Mouse (Mus musculus) hindbrain, embryonic 11.5 days (tissue): ENCODE data around the gene Gpc5. TPM values are rescaled to one million over a fixed set of nuclear protein-coding genes. Genes with fewer than 3 reads are reported as not detected.

Source experiments
- ATAC-seq: fragments of 200-750 bp; cut with Nextera tagmentation; 2 replicates; pipeline ENCODE4 v1.8.0; 2017; ENCODE audit warnings: mild to moderate bottlenecking, moderate TSS enrichment, moderate library complexity; ENCODE audit not compliant: low FRiP score
- DNase-seq: peaks from one replicate; pipeline ENCODE4 v3.0.0-alpha.2; 2015; ENCODE audit warnings: low spot score
- H3K27ac ChIP-seq: fragments of 300-500 bp; sonication (generic); 2 replicates; pipeline ENCODE4 v1.5.1; 2014; ENCODE audit warnings: mild to moderate bottlenecking, low read depth, low read length
- H3K27me3 ChIP-seq: fragments of 300-500 bp; sonication (generic); 2 replicates; pipeline ENCODE4 v1.6.1; 2014; ENCODE audit warnings: mild to moderate bottlenecking, low read length, moderate library complexity, mixed read lengths; ENCODE audit not compliant: control insufficient read depth, insufficient read depth
- H3K36me3 ChIP-seq: fragments of 300-500 bp; sonication (generic); 2 replicates; pipeline ENCODE4 v1.6.1; 2014; ENCODE audit warnings: mild to moderate bottlenecking, low read length, moderate library complexity, mixed read lengths; ENCODE audit not compliant: control insufficient read depth, insufficient read depth
- H3K4me1 ChIP-seq: fragments of 300-500 bp; sonication (generic); replicated peaks from 2 replicates; pipeline ENCODE4 v1.6.1; 2014; ENCODE audit warnings: low read length, mixed read lengths; ENCODE audit not compliant: control insufficient read depth, insufficient read depth
- H3K4me2 ChIP-seq: fragments of 300-500 bp; sonication (generic); replicated peaks from 2 replicates; pipeline ENCODE4 v1.6.1; 2014; ENCODE audit warnings: mild to moderate bottlenecking, low read depth, low read length
- H3K4me3 ChIP-seq: fragments of 300-500 bp; sonication (generic); 2 replicates; pipeline ENCODE4 v1.5.1; 2014; ENCODE audit warnings: low read depth, low read length
- H3K9ac ChIP-seq: fragments of 300-500 bp; sonication (generic); 2 replicates; pipeline ENCODE4 v1.6.1; 2014; ENCODE audit warnings: low read depth, low read length
- H3K9me3 ChIP-seq: fragments of 300-500 bp; sonication (generic); 2 replicates; pipeline ENCODE4 v1.6.1; 2016; ENCODE audit warnings: low read length; ENCODE audit not compliant: control insufficient read depth
- WGBS: fragments of 180-500 bp; shearing (Covaris S2); extraction: QIAGEN DNeasy Blood & Tissue Kit; methylation state at CpG from one replicate; pipeline ENCODE4 v1.1.7; 2014; 5-methylcytosine and 5-hydroxymethylcytosine counted together
- microRNA counts: library from miRNA; unstranded; fragments of <30 nt; microRNA quantifications from one replicate; lab custom pipeline; 2015
- polyA plus RNA-seq: library from polyadenylated mRNA; unstranded; fragments of >200 nt; fragmentation: Nextera tagmentation; extraction: Ambion mirVana; gene quantifications from 2 replicates; pipeline ENCODE4 v1.2.1, GENCODE M21; 2014

Gene Gpc5
- polyA plus RNA-seq, 1 experiment from 2014 or later, result 0.73 TPM

DNA sequence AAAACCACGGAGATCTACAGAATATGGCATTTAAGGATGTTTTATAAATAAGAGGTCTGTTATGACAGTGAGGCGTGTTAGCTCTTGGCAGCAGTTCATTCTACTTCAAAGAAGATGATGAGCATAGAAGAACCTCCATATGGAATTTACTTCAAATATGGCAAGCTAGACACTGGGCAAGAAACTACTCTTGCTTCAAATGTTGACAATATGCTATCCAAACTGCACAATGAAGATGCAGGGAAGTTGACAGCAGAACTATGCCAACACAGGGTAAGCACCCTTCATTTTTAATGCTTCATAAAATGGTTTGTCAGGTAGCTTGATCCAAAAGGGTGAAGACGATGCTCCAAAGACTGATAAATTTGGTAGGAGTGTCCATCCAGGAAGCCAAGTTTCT is 1446.2 kb downstream of the Gpc5 start:
- Histone ChIP-seq H3K27ac (no peak overlapping the region), H3K9me3 (no peaks in the 10 kb centered on the region), H3K4me3 (no peak overlapping the region), H3K4me2 (no peak overlapping the region), H3K4me1 (no peaks in the 10 kb centered on the region), H3K27me3 (no peaks in the 10 kb centered on the region), H3K36me3 (no peaks in the 10 kb centered on the region), H3K9ac (no peak overlapping the region)
- no peak for DNase-seq
- WGBS, result 86% methylated on average over 3 of the region's 3 CpGs
- ATAC-seq, result no peak

DNA sequence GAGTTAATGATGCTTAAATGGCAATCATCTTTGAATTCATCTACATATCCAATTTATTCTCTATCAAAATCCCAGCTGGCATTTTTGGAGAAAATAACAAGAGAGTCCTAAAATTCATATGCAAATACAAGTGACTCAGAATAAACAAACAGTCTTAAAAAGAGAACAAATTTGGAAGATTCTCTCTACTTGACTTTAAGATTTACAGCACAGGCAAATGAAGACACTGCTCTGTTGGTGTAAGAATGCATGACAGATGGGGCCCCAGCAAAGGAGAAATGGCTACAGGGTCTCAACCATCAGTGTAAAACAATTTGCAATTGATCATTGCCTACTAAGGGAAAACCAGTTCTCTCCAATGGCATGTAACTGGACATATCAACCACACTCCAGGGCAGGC is 1451.7 kb downstream of the Gpc5 start:
- ATAC-seq (no peak), DNase-seq (no peak)
- H3K4me3 ChIP-seq, result no peak overlapping the region

DNA sequence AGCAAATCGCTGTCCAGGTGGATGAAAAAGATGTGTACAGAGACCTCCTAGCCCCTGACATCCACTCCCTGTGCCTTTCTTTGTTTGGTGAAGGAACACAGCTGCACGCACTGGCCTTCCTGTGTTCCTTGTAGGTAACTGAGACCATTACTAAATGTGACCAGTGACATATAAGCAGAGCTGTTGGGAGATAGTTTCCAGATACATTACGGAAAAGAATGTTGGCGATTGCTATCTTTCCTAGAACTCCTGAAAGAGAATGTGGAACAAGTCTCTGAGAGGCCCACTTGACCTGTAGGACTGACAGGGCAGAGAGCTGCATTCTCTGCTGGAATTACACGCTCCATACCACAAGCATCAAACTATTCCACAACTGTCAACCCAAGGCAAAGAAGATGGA is 1459.4 kb downstream of the Gpc5 start:
- WGBS, result 57% methylated on average over 5 of the region's 5 CpGs

More for the DNA sequence above, 1451.7 kb downstream of the Gpc5 start:
- Histone ChIP-seq H3K27ac (no peak overlapping the region), H3K36me3 (no peaks in the 10 kb centered on the region), H3K27me3 (no peaks in the 10 kb centered on the region), H3K9me3 (no peaks in the 10 kb centered on the region), H3K4me2 (no peak overlapping the region), H3K9ac (no peak overlapping the region), H3K4me1 (no peaks in the 10 kb centered on the region)

DNA sequence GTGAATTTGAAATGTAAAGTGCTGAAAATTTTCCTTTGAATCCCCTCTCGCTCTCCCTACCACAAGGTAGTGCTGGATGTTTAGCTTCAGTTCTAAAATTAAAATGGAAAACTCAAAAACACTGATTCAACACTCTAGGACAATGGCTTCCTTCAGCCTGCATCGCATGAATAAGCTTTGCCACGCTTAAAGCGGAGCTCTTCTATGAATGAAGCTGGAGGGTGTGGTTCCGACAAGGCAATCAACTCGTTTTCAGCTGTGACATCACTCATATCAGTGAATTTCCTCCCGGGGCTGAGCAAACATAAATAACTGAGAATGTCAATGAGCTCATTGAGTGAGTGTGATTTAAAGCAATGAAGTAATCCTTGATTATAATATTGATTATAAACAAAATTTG is 1461.3 kb downstream of the Gpc5 start:
- Histone ChIP-seq H3K9me3 (no peaks in the 10 kb centered on the region), H3K9ac (no peak overlapping the region), H3K36me3 (no peaks in the 10 kb centered on the region), H3K4me1 (no peaks in the 10 kb centered on the region), H3K27me3 (no peaks in the 10 kb centered on the region), H3K4me2 (no peak overlapping the region), H3K27ac (no peak overlapping the region), H3K4me3 (no peak overlapping the region)
- DNase-seq, result peak; percentile 25
- 0 out of 2 replicates have a peak, but pooled peaks have one; percentile 56 for ATAC-seq
- 38% methylated on average over 7 of the region's 7 CpGs for WGBS

More for the DNA sequence above, 1459.4 kb downstream of the Gpc5 start:
- no peak overlapping the region for H3K4me2 ChIP-seq
- ATAC-seq, result no peak
- H3K4me3 ChIP-seq, result no peak overlapping the region
- H3K27me3 ChIP-seq, result no peaks in the 10 kb centered on the region
- no peak for DNase-seq
- H3K4me1 ChIP-seq, result no peaks in the 10 kb centered on the region
- no peak overlapping the region for H3K27ac ChIP-seq
- H3K36me3 ChIP-seq, result no peaks in the 10 kb centered on the region
- H3K9me3 ChIP-seq, result no peaks in the 10 kb centered on the region
- H3K9ac ChIP-seq, result no peak overlapping the region

DNA sequence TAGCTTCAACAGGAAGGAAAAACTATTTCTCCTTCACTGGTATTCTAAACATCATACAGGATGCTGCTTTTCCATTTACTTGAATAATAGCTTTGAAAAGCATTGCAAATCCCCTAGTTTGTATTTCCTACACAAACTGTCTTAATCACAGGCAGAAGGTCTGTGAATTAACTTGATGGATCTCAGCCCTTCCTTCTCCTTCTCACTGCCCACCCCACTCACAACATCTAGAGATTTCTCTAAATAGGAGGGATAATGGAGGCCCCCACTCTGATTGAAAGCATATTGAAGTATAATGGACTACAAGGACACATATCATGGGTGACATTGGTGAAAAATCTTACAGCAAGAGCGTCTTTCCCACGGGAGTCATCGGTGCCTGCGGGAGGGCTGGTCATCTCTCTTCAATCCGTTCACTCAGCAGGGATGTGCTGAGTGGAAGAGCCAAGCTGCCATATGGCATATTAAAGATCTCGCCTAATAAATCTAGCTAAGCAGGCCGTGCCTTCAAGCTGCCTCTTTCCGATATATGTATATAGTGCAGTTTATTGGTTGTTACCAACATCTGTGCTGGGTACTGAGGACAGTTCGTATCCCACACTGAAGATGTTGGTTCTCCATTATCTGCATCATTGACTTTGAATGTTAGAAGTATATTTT is 1466.3 kb downstream of the Gpc5 start:
- H3K27me3 ChIP-seq, result no peaks in the 10 kb centered on the region
- DNase-seq (no peak), ATAC-seq (peak; percentile 55)
- no peaks in the 10 kb centered on the region for H3K9me3 ChIP-seq
- no peak overlapping the region for H3K4me3 ChIP-seq
- H3K36me3 ChIP-seq, result no peaks in the 10 kb centered on the region
- 77% methylated on average over 9 of the region's 9 CpGs for WGBS
- H3K9ac ChIP-seq, result no peak overlapping the region
- no peaks in the 10 kb centered on the region for H3K4me1 ChIP-seq
- no peak overlapping the region for H3K4me2 ChIP-seq
- H3K27ac ChIP-seq, result no peak overlapping the region

DNA sequence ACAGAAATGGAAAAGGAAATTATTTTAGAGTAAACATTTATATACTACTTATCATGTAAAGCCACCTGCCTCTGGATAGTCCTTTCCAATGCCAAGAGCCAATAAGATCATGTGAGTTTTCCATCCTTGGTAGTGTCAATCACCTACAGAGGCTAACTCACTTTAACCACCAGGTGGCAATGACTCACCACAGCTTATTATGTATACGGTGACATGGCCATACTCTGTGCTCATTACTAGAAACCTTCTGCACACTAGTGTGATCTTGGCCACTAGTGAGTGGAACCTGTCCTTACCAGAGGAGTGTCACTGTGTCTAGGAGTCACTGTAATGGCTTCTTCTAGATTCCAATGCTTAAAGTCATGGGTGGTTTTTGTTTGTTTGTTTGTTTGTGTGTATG is 1468.0 kb downstream of the Gpc5 start:
- ATAC-seq (peak; percentile 58; the same call in 1 of the 2 replicates), DNase-seq (peak; percentile 22)
- WGBS, result 52% methylated on average over 1 of the region's 1 CpGs
- Histone ChIP-seq H3K27ac (no peak overlapping the region), H3K9me3 (no peaks in the 10 kb centered on the region), H3K36me3 (no peaks in the 10 kb centered on the region), H3K4me2 (no peak overlapping the region), H3K4me1 (no peaks in the 10 kb centered on the region), H3K9ac (no peak overlapping the region), H3K27me3 (no peaks in the 10 kb centered on the region), H3K4me3 (no peak overlapping the region)

MicroRNAs within 50 kb of the gene (microRNA counts, 519-probe panel; counts per million panel counts)
- microRNA mmu-miR-18a (lab: Ali Mortazavi, UCI), result 4,111 counts per million, percentile 39 among the panel's probes with 10 or more counts
- 7,400 counts per million, percentile 98 among the panel's probes with 10 or more counts for microRNA mmu-miR-19a (lab: Ali Mortazavi, UCI)
- 6,855 counts per million, percentile 95 among the panel's probes with 10 or more counts for microRNA mmu-miR-19b (lab: Ali Mortazavi, UCI)
- microRNA mmu-miR-20a+mmu-miR-20b (lab: Ali Mortazavi, UCI), result 7,806 counts per million, percentile 99 among the panel's probes with 10 or more counts
- microRNA mmu-miR-92a (lab: Ali Mortazavi, UCI), result 2,972 counts per million, percentile 14 among the panel's probes with 10 or more counts
